Mouse (Mus musculus) forebrain, embryonic 11.5 days (tissue): Measurements from ENCODE around the gene Becn1. TPM values are rescaled to one million over a fixed set of nuclear protein-coding genes. Genes with fewer than 3 reads are reported as not detected.

Experiments
- ATAC-seq: fragments of 200-750 bp; cut with Nextera tagmentation; replicated peaks from 2 replicates; pipeline ENCODE4 v1.8.0; 2017; ENCODE audit warnings: moderate TSS enrichment; ENCODE audit not compliant: low FRiP score
- DNase-seq: peaks from one replicate; pipeline ENCODE4 v3.0.0-alpha.2; 2017; ENCODE audit warnings: low spot score
- H3K27ac ChIP-seq: fragments of 300-500 bp; sonication (generic); 2 replicates; pipeline ENCODE4 v1.5.1; 2014; ENCODE audit warnings: low read depth, low read length
- H3K27me3 ChIP-seq: fragments of 300-500 bp; sonication (generic); 2 replicates; pipeline ENCODE4 v1.6.1; 2014; ENCODE audit warnings: mild to moderate bottlenecking, low read length, mixed read lengths; ENCODE audit not compliant: control insufficient read depth, insufficient read depth
- H3K36me3 ChIP-seq: fragments of 300-500 bp; sonication (generic); 2 replicates; pipeline ENCODE4 v1.6.1; 2014; ENCODE audit warnings: mild to moderate bottlenecking, low read length, moderate library complexity, mixed read lengths; ENCODE audit not compliant: control insufficient read depth, insufficient read depth
- H3K4me1 ChIP-seq: fragments of 300-500 bp; sonication (generic); replicated peaks from 2 replicates; pipeline ENCODE4 v1.6.1; 2014; ENCODE audit warnings: low read length, mixed read lengths; ENCODE audit not compliant: control insufficient read depth, insufficient read depth
- H3K4me2 ChIP-seq: fragments of 300-500 bp; sonication (generic); 2 replicates; pipeline ENCODE4 v1.6.1; 2014; ENCODE audit warnings: low read depth, mild to moderate bottlenecking, low read length, moderate library complexity, mixed read lengths; ENCODE audit not compliant: severe bottlenecking
- H3K4me3 ChIP-seq: fragments of 300-500 bp; sonication (generic); 2 replicates; pipeline ENCODE4 v1.5.1; 2014; ENCODE audit warnings: low read depth, low read length
- H3K9ac ChIP-seq: fragments of 300-500 bp; sonication (generic); 2 replicates; pipeline ENCODE4 v1.6.1; 2014; ENCODE audit warnings: low read length
- H3K9me3 ChIP-seq: fragments of 300-500 bp; sonication (generic); 2 replicates; pipeline ENCODE4 v1.6.1; 2016; ENCODE audit warnings: low read length, mixed read lengths; ENCODE audit not compliant: control insufficient read depth
- WGBS: fragments of 180-500 bp; shearing (Covaris S2); extraction: QIAGEN DNeasy Blood & Tissue Kit; methylation state at CpG from one replicate; pipeline ENCODE4 v1.1.7; 2014; 5-methylcytosine and 5-hydroxymethylcytosine counted together
- polyA plus RNA-seq: library from polyadenylated mRNA; unstranded; fragments of >200 nt; fragmentation: Nextera tagmentation; extraction: Ambion mirVana; gene quantifications from 2 replicates; pipeline ENCODE4 v1.2.1, GENCODE M21; 2014

Becn1 gene
- polyA plus RNA-seq, 1 experiment from 2014 or later = 159 TPM

DNA sequence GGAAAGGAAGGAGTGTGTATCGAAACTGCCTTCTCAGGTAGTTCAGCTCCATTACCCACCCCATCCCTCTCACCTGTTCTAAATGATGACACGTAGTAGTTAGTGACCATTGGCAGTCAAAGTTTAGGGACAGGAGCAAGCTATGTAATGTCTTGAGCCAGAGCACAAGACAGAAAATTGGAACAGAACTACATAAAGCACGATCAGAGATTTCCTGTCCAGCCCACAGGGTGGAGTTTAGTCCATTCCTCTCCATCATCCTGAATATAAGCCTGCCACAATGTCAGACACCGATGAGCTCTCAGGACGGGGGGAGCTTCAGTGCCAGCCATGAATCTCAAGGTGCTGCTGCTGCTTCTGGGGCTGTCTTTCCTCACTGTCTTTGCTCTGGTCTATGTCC is 22.7 kb upstream of the Becn1 start, which contains the start of gene Aoc2:
Aoc2 (plus strand) TSS at position 301 of the 400 bp plus-strand sequence.
- H3K36me3 ChIP-seq = peaks cover 9% of the 10 kb centered on the region; the same call in 1 of the 2 replicates
- H3K27me3 ChIP-seq = no peaks in the 10 kb centered on the region
- H3K4me2 ChIP-seq = no peak within 1 kb of the TSS
- H3K9ac ChIP-seq = no peak within 1 kb of the TSS
- WGBS = 95% methylated on average over 5 of the region's 5 CpGs
- DNase-seq (no peak), ATAC-seq (no peak)
- H3K4me1 ChIP-seq = no peaks in the 10 kb centered on the region
- H3K27ac ChIP-seq = no peak within 1 kb of the TSS
- H3K9me3 ChIP-seq = no peaks in the 10 kb centered on the region
- H3K4me3 ChIP-seq = no peak within 1 kb of the TSS

DNA sequence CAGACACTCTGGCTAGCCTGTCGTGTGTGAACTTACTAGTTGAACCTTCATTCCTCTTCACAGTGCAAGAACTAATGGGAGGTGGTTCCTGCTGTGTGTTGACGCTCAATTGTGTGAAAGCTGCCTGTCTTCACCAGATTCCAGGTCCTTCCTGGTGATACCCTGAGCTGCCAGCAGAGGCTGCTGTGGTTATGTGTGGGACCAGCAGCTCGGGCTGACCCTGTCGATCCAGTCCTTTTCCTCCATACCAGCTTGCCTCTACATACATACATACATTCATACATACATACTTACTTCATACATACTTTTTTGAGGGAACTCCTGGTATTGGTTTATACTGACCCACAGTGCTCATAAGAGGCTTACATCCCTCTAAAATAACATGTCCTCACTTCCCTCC is 21.5 kb upstream of the Becn1 start:
- peak; percentile 81 for DNase-seq
- H3K9ac ChIP-seq = no peak overlapping the region
- H3K9me3 ChIP-seq = no peaks in the 10 kb centered on the region
- peaks cover 14% of the 10 kb centered on the region; the same call in 1 of the 2 replicates for H3K36me3 ChIP-seq
- H3K4me3 ChIP-seq = no peak overlapping the region
- H3K4me2 ChIP-seq = no peak overlapping the region
- no peak overlapping the region for H3K27ac ChIP-seq
- H3K27me3 ChIP-seq = no peaks in the 10 kb centered on the region
- H3K4me1 ChIP-seq = no peaks in the 10 kb centered on the region
- 23% methylated on average over 4 of the region's 4 CpGs for WGBS
- peak; percentile 27; the same call in 1 of the 2 replicates for ATAC-seq

DNA sequence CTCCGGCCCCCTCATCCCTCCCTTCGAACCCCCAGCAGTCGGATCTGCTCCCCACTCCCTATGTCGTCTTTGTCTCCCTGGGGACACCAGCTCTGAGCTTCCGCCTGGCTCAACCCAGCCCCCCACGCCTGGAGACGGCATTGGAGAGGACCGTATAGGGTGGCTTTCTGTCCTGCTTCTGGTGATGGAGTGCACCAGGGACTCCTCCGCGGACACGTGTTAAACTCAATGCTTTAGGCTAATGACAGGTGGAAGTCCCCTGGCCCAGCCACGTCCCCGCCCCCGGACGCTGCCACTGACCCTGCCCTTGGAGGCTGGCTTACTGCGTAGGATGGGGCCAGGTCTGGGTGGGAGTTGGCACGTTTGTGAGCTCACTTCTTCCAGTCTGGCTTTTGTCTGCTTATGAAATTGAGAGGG is 14.4 kb upstream of the Becn1 start:
- peak overlapping the region; percentile 88 for H3K9ac ChIP-seq
- no peak overlapping the region; the same call in 1 of the 2 replicates for H3K27ac ChIP-seq
- 0% methylated on average over 17 of the region's 17 CpGs for whole genome bisulfite sequencing
- H3K36me3 ChIP-seq = peaks cover 10% of the 10 kb centered on the region; the same call in 1 of the 2 replicates
- H3K4me3 ChIP-seq = peak overlapping the region; percentile 86
- H3K4me2 ChIP-seq = peak overlapping the region; percentile 60
- peak; percentile 69 for ATAC-seq
- no peaks in the 10 kb centered on the region for H3K9me3 ChIP-seq
- peaks cover 2% of the 10 kb centered on the region; the same call in 1 of the 2 replicates for H3K4me1 ChIP-seq
- no peaks in the 10 kb centered on the region for H3K27me3 ChIP-seq
- peak; percentile 67 for DNase-seq

DNA sequence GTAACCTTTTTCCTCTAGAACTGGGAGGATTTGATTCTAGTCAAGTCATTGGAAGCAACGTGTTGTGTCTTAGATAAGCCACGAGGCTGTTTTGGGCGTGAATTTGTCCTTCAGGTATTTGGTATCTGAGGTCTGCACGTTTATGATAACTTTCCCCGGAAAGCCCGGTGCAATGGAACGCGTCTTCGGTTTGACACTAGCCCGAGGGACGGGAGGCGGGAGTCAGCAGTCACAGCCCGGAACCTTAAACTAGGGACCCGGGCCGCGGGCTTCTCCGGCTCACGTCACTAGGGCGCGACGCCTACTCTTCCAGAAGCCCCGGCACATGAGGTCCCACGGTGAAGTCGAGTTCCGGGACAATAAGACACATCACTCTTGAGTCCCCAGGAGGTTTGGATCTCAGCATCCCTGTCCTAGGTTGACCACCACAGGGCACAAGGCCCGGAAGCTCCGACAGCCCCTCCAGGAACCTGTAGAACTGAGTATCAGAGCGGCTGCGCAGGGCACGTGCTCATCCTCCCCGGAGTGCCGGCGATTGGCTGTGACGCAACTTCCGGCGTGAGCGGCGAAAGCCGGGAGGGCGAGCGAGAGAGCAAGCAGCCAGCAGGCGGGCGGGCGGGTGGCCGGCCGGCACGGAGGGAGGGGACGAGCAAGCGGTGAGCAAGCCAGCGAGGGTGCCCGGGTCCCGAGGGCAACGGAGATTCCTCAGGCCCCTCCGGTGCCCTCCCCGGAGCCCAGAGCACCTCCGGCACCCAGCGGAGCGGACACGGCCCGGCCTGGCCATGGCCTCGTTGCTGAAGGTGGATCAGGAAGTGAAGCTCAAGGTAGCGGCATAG is 13.8 kb upstream of the Becn1 start, which contains the start of gene Psme3:
Psme3 (plus strand) TSS at position 549 of the 836 bp plus-strand sequence.
- H3K4me2 ChIP-seq = peak within 1 kb of the TSS; percentile 60

DNA sequence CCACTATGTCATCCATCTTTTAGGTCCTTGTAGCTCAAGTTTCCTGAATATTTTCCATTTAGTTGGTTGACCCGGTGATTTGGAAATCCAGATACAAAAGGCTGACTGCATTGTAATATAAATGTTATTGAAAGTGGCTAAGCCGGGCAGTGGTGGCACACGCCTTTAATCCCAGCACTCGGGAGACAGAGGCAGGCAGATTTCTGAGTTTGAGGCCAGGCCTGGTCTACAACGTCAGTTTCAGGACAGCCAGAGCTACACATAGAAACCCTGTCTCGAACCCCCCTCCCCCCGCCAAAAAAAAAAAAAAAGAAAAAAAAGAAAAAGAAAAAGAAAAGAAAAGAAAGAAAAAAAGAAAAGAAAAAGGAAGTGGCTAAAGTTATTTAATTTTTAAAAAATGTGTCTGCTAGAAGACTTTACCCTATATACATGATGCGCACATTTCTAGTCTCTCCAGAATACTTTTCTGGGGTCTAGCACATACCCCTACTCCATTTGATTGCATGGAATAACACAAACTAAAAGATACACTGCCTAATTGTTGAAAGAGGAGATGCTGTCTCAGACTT is 13.1 kb upstream of the Becn1 start:
- peak overlapping the region; percentile 88 for H3K9ac ChIP-seq
- peak overlapping the region; percentile 60 for H3K4me2 ChIP-seq
- DNase-seq (no peak), ATAC-seq (no peak)
- H3K4me1 ChIP-seq = peaks cover 2% of the 10 kb centered on the region; the same call in 1 of the 2 replicates
- H3K27ac ChIP-seq = no peak overlapping the region; the same call in 1 of the 2 replicates
- no peaks in the 10 kb centered on the region for H3K9me3 ChIP-seq
- H3K4me3 ChIP-seq = peak overlapping the region; percentile 86
- no peaks in the 10 kb centered on the region for H3K27me3 ChIP-seq
- peaks cover 4% of the 10 kb centered on the region; the same call in 1 of the 2 replicates for H3K36me3 ChIP-seq
- 83% methylated on average over 8 of the region's 8 CpGs for WGBS

More for the DNA sequence above, 13.8 kb upstream of the Becn1 start, which contains the start of gene Psme3:
- Histone ChIP-seq H3K9me3 (no peaks in the 10 kb centered on the region), H3K27me3 (no peaks in the 10 kb centered on the region), H3K4me1 (peaks cover 2% of the 10 kb centered on the region; the same call in 1 of the 2 replicates), H3K36me3 (peaks cover 8% of the 10 kb centered on the region; the same call in 1 of the 2 replicates), H3K4me3 (peak within 1 kb of the TSS; percentile 86), H3K9ac (peak within 1 kb of the TSS; percentile 88), H3K27ac (peak within 1 kb of the TSS; percentile 65)
- ATAC-seq = peak; percentile 92
- peak; percentile 95 for DNase-seq
- under 1% methylated on average over 62 of the region's 62 CpGs for WGBS

DNA sequence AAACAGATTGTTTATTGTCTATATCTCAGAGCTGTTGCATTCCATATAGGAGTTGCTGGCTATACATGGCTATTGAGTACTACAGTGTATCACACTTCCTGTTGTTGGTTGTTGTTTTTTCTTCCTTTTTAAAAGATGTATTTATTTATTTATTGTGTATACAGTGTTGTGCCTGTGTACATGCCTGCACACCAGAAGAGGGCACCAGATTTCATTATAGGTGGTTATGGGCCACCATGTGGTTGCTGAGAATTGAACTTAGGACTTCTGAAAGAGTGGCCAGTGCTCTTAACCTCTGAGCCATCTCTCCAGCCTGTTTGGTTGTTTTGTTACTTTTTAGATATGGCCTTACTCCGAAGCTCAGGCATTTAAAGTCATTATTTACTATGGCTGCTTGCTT is 12.5 kb upstream of the Becn1 start:
- ATAC-seq = no peak
- no peaks in the 10 kb centered on the region for H3K9me3 ChIP-seq
- no peak overlapping the region for H3K9ac ChIP-seq
- H3K27me3 ChIP-seq = no peaks in the 10 kb centered on the region
- no peak overlapping the region for H3K27ac ChIP-seq
- no peak overlapping the region for H3K4me3 ChIP-seq
- no peak overlapping the region for H3K4me2 ChIP-seq
- 96% methylated on average over 1 of the region's 1 CpGs for WGBS
- DNase-seq = no peak
- H3K36me3 ChIP-seq = peaks cover 2% of the 10 kb centered on the region; the same call in 1 of the 2 replicates
- peaks cover 2% of the 10 kb centered on the region; the same call in 1 of the 2 replicates for H3K4me1 ChIP-seq

DNA sequence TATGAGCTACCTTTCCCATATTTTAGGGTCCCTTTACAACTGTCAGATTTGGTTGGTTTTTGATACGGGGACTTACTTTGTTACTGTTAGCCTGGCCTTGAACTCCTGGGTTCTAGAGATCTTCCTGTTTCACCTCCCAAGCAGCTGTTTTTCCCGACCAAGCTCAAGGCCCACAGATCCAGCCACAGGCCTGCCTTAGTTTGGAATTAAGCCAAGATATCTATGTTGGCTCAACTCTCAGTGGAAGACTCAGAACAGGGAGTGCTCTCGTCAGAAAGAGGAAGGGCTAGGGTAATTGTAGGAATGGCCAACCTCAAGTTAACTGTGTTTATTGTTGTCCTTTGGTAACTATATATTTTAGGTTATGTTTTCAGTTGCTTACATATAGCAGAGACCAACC is 10.1 kb upstream of the Becn1 start:
- WGBS = 84% methylated on average over 3 of the region's 3 CpGs
- Histone ChIP-seq H3K9ac (no peak overlapping the region), H3K36me3 (no peaks in the 10 kb centered on the region), H3K4me3 (no peak overlapping the region), H3K4me1 (0 out of 2 replicates have a peak, but pooled peaks cover 2% of the 10 kb centered on the region), H3K27ac (no peak overlapping the region), H3K27me3 (no peaks in the 10 kb centered on the region), H3K4me2 (no peak overlapping the region), H3K9me3 (no peaks in the 10 kb centered on the region)
- ATAC-seq (no peak), DNase-seq (no peak)

DNA sequence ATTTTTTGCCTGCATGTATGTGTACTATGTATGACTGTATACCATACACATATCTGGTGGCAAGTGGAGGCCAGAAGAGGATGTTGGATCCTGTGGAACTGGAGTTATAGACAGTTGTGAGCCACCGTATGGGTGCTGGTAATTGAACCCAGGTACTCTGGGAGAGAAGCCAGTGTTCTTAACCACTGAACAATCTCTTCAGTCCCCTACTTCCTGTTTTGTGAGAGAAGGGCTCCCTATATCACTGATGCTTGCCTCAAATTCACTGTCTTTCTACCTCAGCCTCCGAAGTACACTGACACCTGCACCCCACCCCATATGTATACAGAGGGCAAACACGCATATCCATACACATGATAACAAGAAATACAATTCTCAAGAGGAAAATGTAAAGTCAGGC is 9.0 kb upstream of the Becn1 start:
- H3K27ac ChIP-seq = no peak overlapping the region
- no peaks in the 10 kb centered on the region for H3K9me3 ChIP-seq
- H3K9ac ChIP-seq = no peak overlapping the region
- no peak overlapping the region for H3K4me3 ChIP-seq
- H3K4me2 ChIP-seq = no peak overlapping the region
- H3K36me3 ChIP-seq = no peaks in the 10 kb centered on the region
- no peak for DNase-seq
- no peaks in the 10 kb centered on the region for H3K27me3 ChIP-seq
- 93% methylated on average over 3 of the region's 3 CpGs for WGBS
- no peaks in the 10 kb centered on the region for H3K4me1 ChIP-seq
- ATAC-seq = no peak
